Mouse (Mus musculus) left cerebral cortex, postnatal 25 days (tissue): ENCODE results near the gene Grid1. TPM values are rescaled to one million over a fixed set of nuclear protein-coding genes. Genes with fewer than 3 reads are reported as not detected.

Experiments used
- DNase-seq, 2 experiments: peaks; one replicate each; pipeline ENCODE4 v3.0.0; 2022; ENCODE audit warnings: low spot score in 2 of 2, mixed read lengths in 1 of 2
- intact Hi-C: fragments of 180-260 bp; cut with DNase I; formaldehyde crosslinking; loops from one replicate; pipeline ENCODE4 v1.15.1; 2025
- total RNA-seq, 2 experiments: library from RNA; stranded (reverse); gene quantifications; 2 replicates each; pipeline ENCODE4 v1.2.3; 2021

Grid1 gene
- total RNA-seq, 2 experiments from 2014 or later = 47.6 to 50.6 TPM

- intact Hi-C loops = no loop called here
- peak; percentile 57 to 85 for DNase-seq
These were observed 140.3 kb downstream of the Grid1 start for GRCm38 (mm10) chr14:34960227-34960626.

- intact Hi-C loops = no loop called here
These were observed 143.8 kb downstream of the Grid1 start for GRCm38 (mm10) chr14:34963616-34964168.

GRCm38 (mm10) chr14:34969102-34969819 is 149.4 kb downstream of the Grid1 start:
- no peak for DNase-seq

More at GRCm38 (mm10) chr14:34963616-34964168, 143.8 kb downstream of the Grid1 start:
- peak in 1 of 2 experiments; percentile 26 for DNase-seq

GRCm38 (mm10) chr14:34972930-34973329 is 153.0 kb downstream of the Grid1 start:
- intact Hi-C loops = no loop called here
- peak in 1 of 2 experiments; percentile 80 for DNase-seq

More at GRCm38 (mm10) chr14:34969102-34969819, 149.4 kb downstream of the Grid1 start:
- intact Hi-C loops = no loop called here

- intact Hi-C loops = no loop called here
- no peak for DNase-seq
These were observed 160.8 kb downstream of the Grid1 start for GRCm38 (mm10) chr14:34980756-34981155.

GRCm38 (mm10) chr14:34989131-34989530 is 169.2 kb downstream of the Grid1 start:
- intact Hi-C loops = no loop called here
- no peak for DNase-seq

GRCm38 (mm10) chr14:35006736-35007135 is 186.8 kb downstream of the Grid1 start:
- intact Hi-C loops = no loop called here
- DNase-seq = no peak

- intact Hi-C loops = no loop called here
- DNase-seq = no peak
These were observed 188.8 kb downstream of the Grid1 start for GRCm38 (mm10) chr14:35008674-35009073.

GRCm38 (mm10) chr14:35009074-35009473 is 189.2 kb downstream of the Grid1 start:
- intact Hi-C loops = no loop called here

GRCm38 (mm10) chr14:35026686-35027085 is 206.8 kb downstream of the Grid1 start:
- DNase-seq = no peak
- intact Hi-C loops = no loop called here

More at GRCm38 (mm10) chr14:35009074-35009473, 189.2 kb downstream of the Grid1 start:
- no peak for DNase-seq

GRCm38 (mm10) chr14:35027501-35028140 is 207.7 kb downstream of the Grid1 start:
- intact Hi-C loops = no loop called here
- DNase-seq = no peak

- DNase-seq = no peak
- intact Hi-C loops = no loop called here
These were observed 209.7 kb downstream of the Grid1 start for GRCm38 (mm10) chr14:35029626-35030025.

- DNase-seq = no peak
- intact Hi-C loops = no loop called here
These were observed 210.4 kb downstream of the Grid1 start for GRCm38 (mm10) chr14:35030271-35030670.

GRCm38 (mm10) chr14:35032283-35032682 is 212.4 kb downstream of the Grid1 start:
- intact Hi-C loops = no loop called here
- no peak for DNase-seq

GRCm38 (mm10) chr14:35044268-35044667 is 224.4 kb downstream of the Grid1 start:
- intact Hi-C loops = no loop called here
- no peak for DNase-seq

- peak; percentile 44 to 63 for DNase-seq
- intact Hi-C loops = no loop called here
These were observed 225.2 kb downstream of the Grid1 start for GRCm38 (mm10) chr14:35044918-35045698.

GRCm38 (mm10) chr14:35049231-35049630 is 229.3 kb downstream of the Grid1 start:
- peak in 1 of 2 experiments; percentile 21 for DNase-seq
- intact Hi-C loops = no loop called here

- DNase-seq = no peak
- intact Hi-C loops = no loop called here
These were observed 234.2 kb downstream of the Grid1 start for GRCm38 (mm10) chr14:35054139-35054538.

- peak; percentile 40 to 70 for DNase-seq
- intact Hi-C loops = loop anchor here (5.0 kb wide), 2 partner anchors 48 to 252 kb away; partner anchors contain the start of gene Grid1
These were observed 254.7 kb downstream of the Grid1 start for GRCm38 (mm10) chr14:35074636-35075035.

GRCm38 (mm10) chr14:35079954-35080353 is 260.0 kb downstream of the Grid1 start:
- no peak for DNase-seq
- intact Hi-C loops = no loop called here
